Mouse (Mus musculus): ENCODE measurements at regions not wholly inside any gene's neighbourhood (a gene's known extent, or its start where the extent isn't known, plus 50 kb on each side); places are given as distances from the start of the nearest gene placed in this dataset.

DNA sequence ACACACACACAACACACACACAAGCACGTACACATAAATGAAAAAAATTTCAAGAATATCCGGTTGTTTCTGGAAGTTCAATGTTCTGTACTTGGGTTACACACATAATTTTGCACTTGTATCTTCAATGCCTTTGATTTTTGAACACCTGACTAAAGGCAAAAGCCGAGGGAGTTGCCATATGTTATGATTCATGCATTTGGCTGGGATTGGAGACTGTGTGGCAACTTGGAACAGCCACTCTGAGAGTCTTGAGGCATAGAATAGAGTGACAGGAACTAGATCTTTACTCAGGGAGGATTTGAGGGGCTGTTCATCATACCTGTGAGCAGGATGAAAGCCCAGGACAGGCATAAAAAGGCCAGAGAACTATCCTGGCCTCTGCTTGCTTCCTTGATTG is 112.5 kb upstream of the Hmgn3 start:
- DNase-seq: no peak

DNA sequence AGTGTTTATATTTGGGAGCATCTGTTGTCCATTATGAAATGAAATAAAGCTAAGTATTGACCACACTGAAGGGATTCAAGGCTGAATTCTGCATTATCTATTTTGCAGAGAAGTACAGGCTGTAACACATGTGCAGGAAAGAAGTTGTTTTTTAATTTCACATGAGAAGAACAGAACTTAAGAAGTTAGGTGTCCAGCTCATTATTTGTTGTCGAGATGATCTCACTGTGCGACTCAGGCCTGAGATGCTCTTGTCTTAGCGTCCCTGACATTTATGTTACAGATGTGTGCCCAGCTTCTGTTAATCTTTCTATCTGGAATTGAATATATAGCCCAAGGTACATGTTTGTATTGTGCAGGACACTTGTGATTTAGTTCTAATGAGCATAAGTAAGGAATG is 112.0 kb upstream of the Hmgn3 start:
- Histone ChIP-seq H3K4me3 (replicated peaks; ENCODE audit: low read depth, low read length) (no peak overlapping the region), H3K27ac (replicated peaks; ENCODE audit: low read depth, low read length) (no peak overlapping the region), H3K27me3 (ENCODE audit: control insufficient read depth, insufficient read depth, low read length) (no peaks in the 10 kb centered on the region), H3K36me3 (ENCODE audit: control insufficient read depth, insufficient read depth, low read length) (no peaks in the 10 kb centered on the region), H3K9me3 (ENCODE audit: control insufficient read depth, low read length) (no peaks in the 10 kb centered on the region), H3K4me1 (ENCODE audit: control insufficient read depth, insufficient read depth, low read length) (no peaks in the 10 kb centered on the region), H3K9ac (replicated peaks; ENCODE audit: low read length) (no peak overlapping the region), H3K4me2 (ENCODE audit: low read length) (no peak overlapping the region)
- ATAC-seq (ENCODE audit: low FRiP score, low TSS enrichment) (no peak), DNase-seq (no peak)
- 91% methylated on average over 3 of the region's 3 CpGs for WGBS

More for the DNA sequence above, 112.5 kb upstream of the Hmgn3 start:
- no peak overlapping the region for H3K27ac ChIP-seq (replicated peaks; ENCODE audit: low read depth, low read length)
- H3K4me3 ChIP-seq (replicated peaks; ENCODE audit: low read depth, low read length): no peak overlapping the region
- H3K36me3 ChIP-seq (ENCODE audit: control insufficient read depth, insufficient read depth, low read length): no peaks in the 10 kb centered on the region
- no peaks in the 10 kb centered on the region for H3K27me3 ChIP-seq (ENCODE audit: control insufficient read depth, insufficient read depth, low read length)
- H3K9me3 ChIP-seq (ENCODE audit: control insufficient read depth, low read length): no peaks in the 10 kb centered on the region
- 86% methylated on average over 3 of the region's 3 CpGs for WGBS
- H3K9ac ChIP-seq (replicated peaks; ENCODE audit: low read length): no peak overlapping the region
- no peak for ATAC-seq (ENCODE audit: low FRiP score, low TSS enrichment)
- H3K4me1 ChIP-seq (ENCODE audit: control insufficient read depth, insufficient read depth, low read length): no peaks in the 10 kb centered on the region
- H3K4me2 ChIP-seq (ENCODE audit: low read length): no peak overlapping the region

DNA sequence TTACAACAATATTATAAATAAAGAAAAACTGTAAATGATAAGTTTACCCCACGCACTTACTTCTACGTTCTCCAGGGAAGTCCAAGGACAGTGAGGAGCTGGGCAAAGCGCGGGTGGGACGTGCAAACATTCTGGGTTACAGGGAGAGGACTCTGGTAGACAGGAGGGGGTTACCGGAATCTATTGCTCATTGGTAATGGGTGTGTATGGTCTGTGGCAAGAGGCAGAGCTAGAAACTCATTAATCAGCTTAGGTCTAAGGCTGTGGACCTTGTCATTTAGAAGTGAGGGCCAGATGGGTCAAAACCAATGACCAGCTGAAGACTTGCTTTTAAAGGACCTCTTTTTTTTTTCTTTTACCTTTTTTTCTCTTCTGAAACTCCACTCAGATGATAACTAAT is 107.9 kb upstream of the Hmgn3 start:
- no peaks in the 10 kb centered on the region for H3K36me3 ChIP-seq (ENCODE audit: control insufficient read depth, insufficient read depth, low read length)
- H3K4me3 ChIP-seq (replicated peaks; ENCODE audit: low read depth, low read length): no peak overlapping the region
- no peak overlapping the region for H3K9ac ChIP-seq (replicated peaks; ENCODE audit: low read length)
- H3K4me1 ChIP-seq (ENCODE audit: control insufficient read depth, insufficient read depth, low read length): no peaks in the 10 kb centered on the region
- H3K27me3 ChIP-seq (ENCODE audit: control insufficient read depth, insufficient read depth, low read length): no peaks in the 10 kb centered on the region
- WGBS: 93% methylated on average over 6 of the region's 6 CpGs
- no peak overlapping the region for H3K27ac ChIP-seq (replicated peaks; ENCODE audit: low read depth, low read length)
- ATAC-seq (ENCODE audit: low FRiP score, low TSS enrichment) (no peak), DNase-seq (no peak)
- no peaks in the 10 kb centered on the region for H3K9me3 ChIP-seq (ENCODE audit: control insufficient read depth, low read length)
- H3K4me2 ChIP-seq (ENCODE audit: low read length): no peak overlapping the region

DNA sequence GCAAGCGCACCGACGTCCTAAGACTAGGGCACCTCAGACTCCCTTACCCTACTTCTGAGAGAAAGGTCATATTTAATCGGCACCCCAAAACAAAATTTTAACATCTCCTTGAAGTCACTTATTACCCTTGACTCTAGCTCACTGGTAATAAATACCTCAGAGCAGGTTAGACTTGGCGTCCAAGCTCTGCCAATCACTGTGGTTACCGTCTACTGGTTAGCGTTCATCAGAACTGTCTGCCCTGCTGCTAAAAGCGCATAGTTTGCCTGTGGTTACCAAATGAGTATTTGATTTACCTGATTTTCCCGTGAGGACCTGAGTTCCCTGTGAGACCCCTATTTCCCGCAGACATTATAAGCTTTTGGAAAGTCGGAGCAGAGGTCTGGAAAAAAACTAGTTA is 107.3 kb upstream of the Hmgn3 start:
- no peak for ATAC-seq (ENCODE audit: low FRiP score, low TSS enrichment)
- no peak overlapping the region for H3K9ac ChIP-seq (replicated peaks; ENCODE audit: low read length)
- H3K4me2 ChIP-seq (ENCODE audit: low read length): no peak overlapping the region
- no peaks in the 10 kb centered on the region for H3K4me1 ChIP-seq (ENCODE audit: control insufficient read depth, insufficient read depth, low read length)
- no peaks in the 10 kb centered on the region for H3K27me3 ChIP-seq (ENCODE audit: control insufficient read depth, insufficient read depth, low read length)
- DNase-seq: no peak
- H3K27ac ChIP-seq (replicated peaks; ENCODE audit: low read depth, low read length): no peak overlapping the region
- no peaks in the 10 kb centered on the region for H3K36me3 ChIP-seq (ENCODE audit: control insufficient read depth, insufficient read depth, low read length)
- H3K9me3 ChIP-seq (ENCODE audit: control insufficient read depth, low read length): no peaks in the 10 kb centered on the region
- no peak overlapping the region for H3K4me3 ChIP-seq (replicated peaks; ENCODE audit: low read depth, low read length)
- 92% methylated on average over 11 of the region's 11 CpGs for WGBS

DNA sequence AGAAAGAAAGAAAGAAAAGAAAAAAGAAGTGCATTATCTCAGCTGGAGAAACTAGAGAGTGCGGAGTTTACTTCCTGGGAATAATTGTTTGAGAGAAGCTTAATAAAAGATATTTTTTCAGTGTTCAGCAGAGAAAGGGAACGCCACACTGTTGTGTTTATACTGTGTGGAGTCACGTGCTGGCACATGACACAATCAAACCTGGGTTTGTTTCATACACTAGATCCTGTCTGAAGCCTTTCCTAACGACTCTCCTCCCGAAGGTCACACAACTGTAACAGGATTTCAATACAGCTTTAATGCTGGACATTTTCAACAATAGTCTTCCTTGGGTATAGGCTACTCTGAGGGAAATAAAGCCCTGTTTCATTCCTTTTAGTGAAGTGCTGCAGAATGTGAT is 105.3 kb upstream of the Hmgn3 start:
- DNase-seq: no peak
- 62% methylated on average over 5 of the region's 5 CpGs for WGBS
- no peak for ATAC-seq (ENCODE audit: low FRiP score, low TSS enrichment)
- Histone ChIP-seq H3K36me3 (ENCODE audit: control insufficient read depth, insufficient read depth, low read length) (no peaks in the 10 kb centered on the region), H3K9me3 (ENCODE audit: control insufficient read depth, low read length) (no peaks in the 10 kb centered on the region), H3K27ac (replicated peaks; ENCODE audit: low read depth, low read length) (no peak overlapping the region), H3K4me2 (ENCODE audit: low read length) (no peak overlapping the region), H3K4me3 (replicated peaks; ENCODE audit: low read depth, low read length) (no peak overlapping the region), H3K27me3 (ENCODE audit: control insufficient read depth, insufficient read depth, low read length) (no peaks in the 10 kb centered on the region), H3K4me1 (ENCODE audit: control insufficient read depth, insufficient read depth, low read length) (no peaks in the 10 kb centered on the region), H3K9ac (replicated peaks; ENCODE audit: low read length) (no peak overlapping the region)

DNA sequence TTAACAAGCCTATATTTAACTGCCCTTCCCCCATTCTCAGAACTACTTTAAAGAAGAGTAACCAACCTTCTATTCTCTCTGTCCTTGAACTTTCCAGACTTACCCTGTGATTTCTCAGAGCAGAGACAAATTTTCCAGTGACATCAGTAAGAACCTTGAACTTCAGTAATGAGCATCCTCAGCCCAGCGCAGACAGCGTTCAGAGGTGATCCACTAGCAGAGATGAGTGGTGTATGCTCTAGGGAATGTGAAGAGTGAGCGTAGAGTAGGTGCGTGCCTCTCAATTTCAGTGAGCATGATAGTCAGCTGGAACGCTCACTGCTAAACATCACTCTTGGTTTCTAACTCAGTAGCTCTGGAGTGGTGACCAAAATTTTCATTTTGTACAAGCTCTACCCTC is 103.4 kb upstream of the Hmgn3 start:
- Histone ChIP-seq H3K27me3 (ENCODE audit: control insufficient read depth, insufficient read depth, low read length) (no peaks in the 10 kb centered on the region), H3K4me3 (replicated peaks; ENCODE audit: low read depth, low read length) (no peak overlapping the region), H3K27ac (replicated peaks; ENCODE audit: low read depth, low read length) (no peak overlapping the region), H3K9ac (replicated peaks; ENCODE audit: low read length) (no peak overlapping the region), H3K9me3 (ENCODE audit: control insufficient read depth, low read length) (no peaks in the 10 kb centered on the region), H3K36me3 (ENCODE audit: control insufficient read depth, insufficient read depth, low read length) (no peaks in the 10 kb centered on the region), H3K4me2 (ENCODE audit: low read length) (no peak overlapping the region), H3K4me1 (ENCODE audit: control insufficient read depth, insufficient read depth, low read length) (no peaks in the 10 kb centered on the region)
- DNase-seq: no peak
- no peak for ATAC-seq (ENCODE audit: low FRiP score, low TSS enrichment)
- 95% methylated on average over 5 of the region's 5 CpGs for WGBS

DNA sequence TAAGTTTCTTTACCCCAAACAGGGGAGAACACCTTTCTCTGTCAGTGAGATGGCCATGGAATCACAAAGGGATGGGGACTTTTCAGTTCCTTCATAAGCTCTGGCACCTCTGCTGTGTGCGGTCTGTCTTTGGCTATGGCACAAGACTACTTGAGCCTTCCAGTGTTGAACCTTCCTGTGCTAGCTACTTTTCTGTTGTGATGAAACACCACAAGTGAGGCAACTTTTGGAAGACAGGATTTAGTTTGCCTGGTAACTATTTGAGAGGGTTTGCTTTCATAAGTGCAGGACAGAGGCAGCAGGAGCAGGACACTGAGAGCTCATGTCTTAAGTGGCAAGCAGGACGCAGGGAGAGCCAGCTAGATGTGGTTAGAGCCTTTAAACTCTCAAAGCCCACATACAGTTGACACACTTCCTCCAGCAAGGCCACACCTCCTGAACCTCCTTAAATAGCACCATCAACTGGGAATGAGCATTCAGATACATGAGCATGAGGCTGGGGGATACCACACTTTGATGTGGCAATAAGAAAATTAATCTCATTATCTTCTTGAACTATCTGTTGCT is 101.8 kb upstream of the Hmgn3 start:
- Histone ChIP-seq H3K27ac (replicated peaks; ENCODE audit: low read depth, low read length) (no peak overlapping the region), H3K27me3 (ENCODE audit: control insufficient read depth, insufficient read depth, low read length) (no peaks in the 10 kb centered on the region), H3K4me2 (ENCODE audit: low read length) (no peak overlapping the region), H3K36me3 (ENCODE audit: control insufficient read depth, insufficient read depth, low read length) (no peaks in the 10 kb centered on the region), H3K4me3 (replicated peaks; ENCODE audit: low read depth, low read length) (no peak overlapping the region), H3K9me3 (ENCODE audit: control insufficient read depth, low read length) (no peaks in the 10 kb centered on the region), H3K9ac (replicated peaks; ENCODE audit: low read length) (no peak overlapping the region), H3K4me1 (ENCODE audit: control insufficient read depth, insufficient read depth, low read length) (no peaks in the 10 kb centered on the region)
- DNase-seq (no peak), ATAC-seq (ENCODE audit: low FRiP score, low TSS enrichment) (no peak)
- 91% methylated on average over 2 of the region's 2 CpGs for WGBS

DNA sequence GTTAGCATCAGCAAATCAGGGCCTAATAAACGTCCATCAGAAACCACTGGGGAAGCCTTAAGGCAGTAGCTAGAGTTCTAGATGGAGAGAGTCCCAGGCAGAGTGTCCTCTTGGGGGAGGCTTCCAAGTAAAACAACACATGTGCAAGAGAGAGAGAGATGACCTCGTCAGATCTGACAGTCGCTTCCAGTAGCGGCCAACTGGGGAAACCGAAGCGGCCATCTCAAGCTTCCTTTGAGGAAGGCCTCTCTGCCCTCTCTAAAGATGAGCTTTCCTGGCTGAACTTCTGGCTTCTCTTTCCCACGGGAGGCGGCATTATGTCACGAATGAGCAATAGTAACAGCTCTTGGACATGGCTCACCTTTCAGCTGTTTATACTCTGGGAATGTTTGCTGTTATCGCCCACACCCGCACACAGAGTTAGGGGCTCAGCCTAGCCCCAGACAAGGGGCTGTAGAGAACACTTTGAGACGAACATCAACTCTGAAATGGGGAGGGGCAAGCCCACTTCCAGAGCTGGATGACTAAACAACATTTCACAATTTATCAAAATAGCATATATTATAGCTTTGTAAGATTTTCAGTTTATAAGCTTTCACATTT is 100.7 kb upstream of the Hmgn3 start:
- WGBS: 79% methylated on average over 12 of the region's 12 CpGs
- Histone ChIP-seq H3K27ac (replicated peaks; ENCODE audit: low read depth, low read length) (no peak overlapping the region), H3K4me2 (ENCODE audit: low read length) (no peak overlapping the region), H3K27me3 (ENCODE audit: control insufficient read depth, insufficient read depth, low read length) (no peaks in the 10 kb centered on the region), H3K4me3 (replicated peaks; ENCODE audit: low read depth, low read length) (no peak overlapping the region), H3K9me3 (ENCODE audit: control insufficient read depth, low read length) (no peaks in the 10 kb centered on the region), H3K4me1 (ENCODE audit: control insufficient read depth, insufficient read depth, low read length) (no peaks in the 10 kb centered on the region), H3K36me3 (ENCODE audit: control insufficient read depth, insufficient read depth, low read length) (no peaks in the 10 kb centered on the region), H3K9ac (replicated peaks; ENCODE audit: low read length) (no peak overlapping the region)
- ATAC-seq (ENCODE audit: low FRiP score, low TSS enrichment) (no peak), DNase-seq (no peak)

DNA sequence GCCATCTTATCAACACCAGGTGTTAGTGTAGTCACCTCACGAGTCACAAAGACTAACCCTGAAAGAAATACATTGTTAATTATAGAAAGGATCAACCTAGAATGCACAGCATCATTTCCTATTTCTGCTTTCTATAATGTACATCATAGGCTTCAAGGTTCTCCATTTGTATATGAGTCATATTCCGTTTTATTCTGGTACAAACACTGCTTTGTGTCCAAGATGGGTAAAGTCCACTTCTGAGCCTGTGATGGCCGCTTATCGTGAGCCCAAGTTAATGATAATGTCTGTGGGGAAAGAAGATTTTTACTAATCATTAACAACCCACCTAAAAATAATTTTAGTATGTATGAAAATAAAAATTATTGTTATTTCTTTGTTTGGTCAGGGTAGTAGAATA is 94.6 kb upstream of the Hmgn3 start:
- H3K4me1 ChIP-seq (ENCODE audit: control insufficient read depth, insufficient read depth, low read length): no peaks in the 10 kb centered on the region
- no peak overlapping the region for H3K4me3 ChIP-seq (replicated peaks; ENCODE audit: low read depth, low read length)
- no peak overlapping the region for H3K4me2 ChIP-seq (ENCODE audit: low read length)
- H3K27ac ChIP-seq (replicated peaks; ENCODE audit: low read depth, low read length): no peak overlapping the region
- ATAC-seq (ENCODE audit: low FRiP score, low TSS enrichment) (no peak), DNase-seq (no peak)
- 89% methylated on average over 4 of the region's 4 CpGs for WGBS
- no peaks in the 10 kb centered on the region for H3K36me3 ChIP-seq (ENCODE audit: control insufficient read depth, insufficient read depth, low read length)
- no peak overlapping the region for H3K9ac ChIP-seq (replicated peaks; ENCODE audit: low read length)
- H3K9me3 ChIP-seq (ENCODE audit: control insufficient read depth, low read length): no peaks in the 10 kb centered on the region
- no peaks in the 10 kb centered on the region for H3K27me3 ChIP-seq (ENCODE audit: control insufficient read depth, insufficient read depth, low read length)

Data from midbrain, embryonic 14.5 days (tissue).